Mouse (Mus musculus): ENCODE measurements around the gene Kirrel3. TPM values are rescaled to one million over a fixed set of nuclear protein-coding genes. Genes with fewer than 3 reads are reported as not detected.

Gene Kirrel3
- total RNA-seq, 2 experiments from 2014 or later: 51.8 to 55.1 TPM

DNA sequence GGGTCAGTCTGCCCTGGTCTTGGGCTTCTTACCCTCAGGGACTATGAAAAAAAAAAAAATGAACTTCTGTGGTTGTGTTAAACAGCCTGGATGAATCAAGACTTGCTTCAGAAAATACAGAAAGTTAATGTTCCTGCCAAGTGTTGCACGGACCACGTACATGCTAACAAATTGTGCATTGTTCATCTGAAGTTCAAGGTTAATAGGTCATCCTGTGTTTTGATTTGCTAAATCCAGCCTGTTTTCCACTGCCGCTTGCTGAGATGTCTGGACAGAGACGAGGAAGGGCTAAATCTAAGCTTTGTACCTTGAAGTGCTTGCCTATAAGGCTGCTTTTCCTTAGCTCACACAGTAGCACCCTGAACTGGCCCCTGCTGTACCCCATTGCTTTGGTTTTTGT is 506.5 kb downstream of the Kirrel3 start:
- no peak for DNase-seq

DNA sequence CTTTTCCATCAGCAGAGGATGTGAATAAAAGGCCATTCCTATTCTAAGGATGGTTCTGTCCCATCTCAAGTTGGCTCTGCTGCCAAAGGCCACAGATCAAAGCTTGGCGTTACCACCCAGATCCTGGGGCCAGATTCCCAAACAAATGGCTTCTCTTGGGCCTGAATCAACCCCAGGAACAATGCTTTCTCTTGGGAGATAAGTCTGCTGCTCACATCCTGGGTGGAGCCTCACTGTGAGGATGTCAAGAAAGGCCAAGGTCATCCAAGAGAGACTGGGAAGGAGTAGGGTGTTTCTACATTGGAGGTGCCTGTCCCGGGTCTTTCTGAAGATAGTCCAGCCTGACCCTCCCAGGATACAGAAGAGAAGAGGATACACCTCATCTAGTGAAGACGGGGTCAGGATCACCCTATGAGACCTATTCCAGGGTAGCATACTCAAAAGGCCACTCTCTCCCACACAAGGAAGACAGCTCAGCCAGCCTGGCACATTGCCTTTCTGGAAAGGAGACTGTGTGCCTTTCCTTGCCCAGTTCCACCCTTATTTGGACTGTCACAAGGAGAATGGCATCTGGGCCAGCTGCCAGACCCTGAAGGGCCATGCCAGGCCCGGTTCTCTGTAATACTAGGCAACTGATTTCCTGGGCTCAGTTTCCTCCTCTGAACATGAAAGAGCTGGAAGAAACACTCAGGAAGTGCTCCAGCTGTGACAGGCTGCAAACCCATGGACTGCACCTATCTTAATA is 507.9 kb downstream of the Kirrel3 start:
- DNase-seq: peak; percentile 71 to 75

DNA sequence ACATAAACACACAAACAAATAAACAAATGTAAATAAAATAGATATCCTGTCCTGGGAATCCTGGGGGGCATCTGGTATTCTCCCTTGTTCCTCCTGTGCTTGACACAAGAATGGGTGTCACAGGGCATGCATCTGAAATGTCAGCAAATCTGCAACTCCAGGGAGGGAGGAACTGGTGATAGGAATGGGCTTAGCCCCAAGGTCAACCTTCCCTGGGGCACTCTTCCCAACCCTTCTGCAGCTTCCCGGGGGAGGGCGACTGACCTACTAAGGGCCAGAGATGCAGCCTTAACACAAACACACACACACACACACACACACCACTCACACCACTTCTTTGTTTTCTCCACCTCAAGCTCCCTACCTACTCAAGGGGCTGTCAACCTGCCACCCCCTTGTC is 509.4 kb downstream of the Kirrel3 start:
- DNase-seq: no peak

DNA sequence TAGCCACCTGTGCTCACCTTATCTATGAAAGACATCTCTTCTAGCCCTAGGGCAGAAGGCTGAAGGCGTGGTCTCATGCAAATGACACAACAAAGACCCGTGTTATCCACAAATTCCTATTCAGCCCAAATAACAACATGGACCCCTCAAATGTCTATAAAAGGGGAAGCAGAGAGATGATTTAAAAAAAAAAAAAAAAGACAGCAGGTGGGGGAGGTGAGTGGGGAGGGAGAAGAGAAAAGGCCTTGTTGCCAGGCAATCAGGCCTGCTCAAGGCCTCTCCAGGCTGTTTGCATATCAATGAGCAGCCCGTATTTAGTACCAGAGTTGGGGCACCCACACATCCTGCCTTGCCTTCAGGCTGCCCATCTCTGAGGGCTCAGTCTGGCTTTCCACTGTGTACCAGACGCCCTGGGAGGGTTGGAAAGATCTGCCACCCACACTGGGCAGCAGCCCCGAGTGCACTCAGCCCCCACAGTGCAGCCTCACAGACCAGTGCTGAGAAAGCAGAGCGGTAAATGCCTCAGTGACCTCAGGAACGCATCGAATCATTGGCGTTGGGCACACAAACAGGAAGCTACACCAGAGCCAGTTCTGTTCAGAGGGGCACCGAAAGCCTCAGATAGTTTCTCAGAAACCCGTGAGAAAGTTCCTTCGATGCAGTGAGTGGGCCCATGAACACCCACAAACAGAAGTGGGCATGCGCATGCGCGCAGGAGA is 510.1 kb downstream of the Kirrel3 start:
- DNase-seq: peak in 1 of 2 experiments; percentile 58

DNA sequence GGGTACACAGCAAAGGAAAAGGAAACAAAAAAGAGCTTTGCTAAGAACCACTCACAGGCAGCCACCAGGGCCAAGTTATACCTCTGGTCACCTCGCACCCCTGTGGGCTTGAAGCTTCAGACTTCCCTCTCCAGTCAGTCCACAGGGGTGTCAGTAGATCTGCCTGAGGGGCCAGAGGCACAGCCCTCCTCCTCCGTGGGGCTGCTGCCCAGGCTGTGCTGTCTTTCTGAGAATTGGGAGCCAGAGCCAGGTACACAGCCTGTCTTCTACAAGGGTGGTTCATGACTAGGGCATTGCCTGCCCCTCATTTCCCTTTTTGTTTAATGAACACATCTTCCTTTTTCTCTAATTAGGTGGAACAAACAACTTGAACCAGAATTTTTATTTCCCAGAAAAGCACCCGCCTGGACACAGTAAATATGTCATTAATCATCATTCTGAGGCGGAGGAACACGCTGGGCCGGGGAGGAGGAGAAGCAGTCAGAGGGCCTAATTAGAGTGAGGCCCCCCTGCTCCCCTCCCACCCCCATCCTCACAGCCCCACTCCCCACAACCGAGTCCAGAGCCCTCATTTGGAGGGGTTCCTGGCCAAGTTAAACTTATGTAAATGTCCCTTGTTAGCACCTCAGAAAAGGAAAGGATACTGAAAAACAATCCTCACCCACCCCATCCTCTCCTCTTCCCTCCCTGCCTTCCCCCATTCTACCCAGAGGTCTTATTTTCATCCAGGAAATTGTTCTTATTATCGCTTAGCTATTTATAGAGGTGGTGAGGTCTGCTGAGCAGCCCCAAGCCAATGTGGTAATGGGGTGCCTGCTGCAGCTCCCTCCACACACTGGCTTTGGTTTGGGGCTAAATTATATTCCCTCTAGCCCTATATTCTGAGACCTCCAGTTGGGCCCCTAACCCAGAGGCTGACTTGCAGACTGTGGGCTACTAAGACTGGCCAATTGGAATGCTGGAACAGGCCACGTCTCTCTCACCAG is 512.5 kb downstream of the Kirrel3 start:
- no peak for DNase-seq

DNA sequence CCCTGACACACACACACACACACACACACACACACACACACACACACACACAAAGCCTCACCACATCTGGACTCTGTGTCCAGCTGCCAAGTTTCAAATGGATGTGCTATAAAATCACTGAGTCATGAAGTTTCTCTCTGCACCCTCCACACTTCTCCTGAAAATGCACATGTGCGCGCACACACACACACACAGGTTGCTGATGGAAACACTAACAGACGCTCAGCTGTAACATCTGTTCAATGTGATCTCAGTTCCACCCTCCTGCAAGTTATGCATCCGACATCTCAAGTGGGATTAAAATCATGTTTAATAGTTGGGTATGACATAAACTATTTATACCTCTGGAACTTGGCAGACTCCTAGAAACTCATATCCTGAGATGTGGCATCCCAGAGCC is 518.4 kb downstream of the Kirrel3 start:
- DNase-seq: no peak

DNA sequence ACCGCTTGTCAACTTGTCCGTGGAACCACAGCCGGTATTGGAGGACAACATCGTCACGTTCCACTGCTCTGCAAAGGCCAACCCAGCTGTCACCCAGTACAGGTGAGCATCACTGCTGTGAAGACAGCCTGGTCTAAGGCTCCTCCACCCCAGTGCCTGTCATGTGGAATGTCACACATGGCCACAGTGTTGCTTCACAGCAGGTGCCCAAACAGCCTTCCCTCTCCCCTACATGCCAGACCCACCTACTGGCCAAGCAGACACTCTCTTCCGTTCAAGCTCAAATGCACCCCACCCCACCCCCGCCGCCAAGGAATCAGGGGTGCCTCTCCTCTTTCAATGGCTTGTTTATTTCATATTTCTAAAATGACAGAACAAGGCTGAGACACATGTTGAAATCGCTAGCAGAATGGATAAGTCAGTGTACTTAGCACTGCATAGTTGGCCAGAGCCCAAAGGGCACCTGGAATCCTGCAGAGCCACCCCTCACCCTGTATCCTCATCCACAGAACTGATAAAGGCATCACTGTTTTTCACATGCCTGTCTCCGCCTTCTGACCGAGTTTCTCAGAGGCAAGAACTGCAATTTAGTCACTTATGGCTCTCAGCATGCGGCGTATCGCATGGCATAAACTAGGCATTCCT is 522.1 kb downstream of the Kirrel3 start:
- no peak for DNase-seq

DNA sequence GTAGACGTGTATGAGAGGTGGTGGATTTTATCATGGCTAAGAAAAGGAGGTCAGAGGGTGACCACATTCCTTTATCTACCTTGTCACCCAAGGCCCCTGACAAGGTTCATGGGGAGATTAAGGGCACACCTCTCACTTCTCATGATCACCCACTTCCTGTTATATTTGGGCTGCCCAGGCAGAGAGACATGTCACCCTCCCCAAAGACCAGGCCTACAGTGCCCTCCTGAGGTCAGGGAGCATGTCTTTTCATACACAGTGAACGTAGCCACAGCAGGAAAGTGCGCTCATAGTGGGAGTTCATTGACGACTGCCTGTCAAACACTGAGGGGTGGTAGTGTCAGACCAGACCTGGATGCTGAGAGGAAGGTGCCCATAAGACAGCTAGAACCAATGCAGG is 531.1 kb downstream of the Kirrel3 start:
- DNase-seq: no peak

DNA sequence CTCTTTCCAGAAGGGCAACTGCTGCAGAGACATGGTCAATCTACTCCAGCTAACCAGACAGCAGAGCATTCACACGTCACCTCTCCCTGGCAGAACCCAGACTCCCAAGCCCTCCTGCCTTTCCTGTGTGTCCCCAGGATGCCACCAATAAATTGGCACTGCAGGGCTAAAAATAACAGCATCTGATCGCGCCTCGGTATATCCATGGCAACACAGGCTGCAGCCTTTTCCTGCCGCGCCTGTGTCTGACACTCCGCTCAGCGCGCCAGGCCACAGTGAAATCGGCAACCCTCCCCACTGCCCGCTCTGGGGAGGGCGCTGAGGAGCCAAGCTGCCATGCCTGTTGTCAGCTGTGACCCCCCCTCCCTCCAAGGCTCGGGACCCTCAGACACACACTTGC is 531.9 kb downstream of the Kirrel3 start:
- peak; percentile 59 to 71 for DNase-seq

DNA sequence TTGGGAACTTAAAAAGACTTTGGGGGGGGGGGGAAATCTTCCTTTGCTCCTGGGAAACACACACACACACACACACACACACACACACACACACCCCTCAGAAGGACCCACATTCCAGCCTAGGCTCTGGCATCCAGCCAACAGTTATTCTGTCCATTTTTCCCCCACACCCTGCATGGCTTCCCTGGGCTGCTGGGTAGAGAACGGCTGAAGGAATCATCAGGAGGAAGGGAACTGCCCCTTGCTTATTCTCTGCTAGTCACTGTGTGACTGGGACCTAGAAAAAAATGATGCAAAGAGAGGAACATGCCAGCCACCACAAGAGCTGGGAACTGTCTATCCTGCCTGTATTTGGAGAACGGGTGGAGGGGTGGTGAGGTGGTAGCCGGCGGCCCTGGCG is 532.4 kb downstream of the Kirrel3 start:
- DNase-seq: no peak

DNA sequence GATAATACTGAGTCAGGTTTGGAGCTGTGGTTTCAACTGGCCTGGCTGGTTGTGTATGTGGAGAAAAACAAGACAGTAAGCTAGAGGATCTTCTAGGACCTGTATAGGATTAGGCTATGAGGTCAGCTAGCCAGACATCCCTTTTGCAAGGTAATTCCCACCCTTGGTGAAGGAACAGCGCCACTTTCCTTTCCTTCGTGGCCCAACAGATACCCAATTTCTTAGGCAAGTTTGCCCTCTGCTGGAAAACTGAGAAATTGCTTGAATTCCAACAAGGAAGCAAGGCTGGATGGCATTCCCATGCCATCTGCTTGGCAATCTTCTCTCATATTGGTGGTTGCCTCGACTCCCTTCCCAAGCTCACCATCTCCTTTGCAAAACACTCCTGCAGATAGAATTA is 533.7 kb downstream of the Kirrel3 start:
- peak; percentile 49 to 64 for DNase-seq

DNA sequence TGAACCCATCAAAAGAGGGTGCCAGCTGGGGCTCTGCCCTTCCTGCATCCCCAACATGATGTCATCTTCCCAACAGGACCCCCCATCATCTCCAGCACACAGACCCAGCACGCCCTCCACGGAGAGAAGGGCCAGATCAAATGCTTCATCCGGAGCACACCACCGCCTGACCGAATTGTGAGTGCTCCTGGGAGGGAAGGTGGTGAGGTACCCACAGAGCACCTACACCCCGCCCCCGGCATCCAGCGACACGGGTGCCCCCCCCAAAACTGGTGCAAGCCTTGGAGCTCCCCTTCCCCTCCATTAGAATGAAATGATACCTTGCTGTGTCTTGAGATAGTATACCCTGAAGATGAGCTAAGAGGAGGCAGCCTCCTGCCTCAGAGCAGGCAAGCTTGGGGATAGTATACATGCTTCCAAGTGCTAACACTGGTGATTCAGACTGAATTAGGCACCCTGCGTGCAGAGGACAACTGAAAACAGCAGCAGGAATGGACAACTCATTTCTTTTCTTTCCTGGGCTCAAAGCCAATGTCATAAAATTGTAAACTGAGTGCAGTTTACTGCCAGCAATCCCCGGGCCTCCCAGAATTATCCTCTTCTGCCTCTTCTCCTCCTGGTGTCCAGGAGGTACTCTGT is 534.4 kb downstream of the Kirrel3 start:
- DNase-seq: no peak

DNA sequence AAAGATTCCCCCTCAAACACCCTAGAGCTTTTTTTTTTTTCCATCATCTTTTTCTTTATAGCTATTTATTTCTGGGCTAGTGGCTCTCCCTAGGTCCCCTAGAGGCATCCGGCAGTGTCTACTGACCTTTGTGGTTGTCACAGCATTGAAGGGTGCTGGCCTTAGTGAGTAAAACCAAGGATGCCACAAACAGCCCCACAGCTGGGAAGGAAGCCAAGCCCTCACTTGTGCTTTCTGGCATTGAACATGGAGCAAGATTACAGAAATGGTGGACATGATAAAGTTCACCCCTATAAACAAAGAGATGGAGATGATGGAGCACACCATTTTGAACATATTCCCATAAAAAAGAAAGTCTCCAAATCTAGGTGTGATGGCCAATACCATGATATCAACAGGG is 536.0 kb downstream of the Kirrel3 start:
- DNase-seq: no peak

DNA sequence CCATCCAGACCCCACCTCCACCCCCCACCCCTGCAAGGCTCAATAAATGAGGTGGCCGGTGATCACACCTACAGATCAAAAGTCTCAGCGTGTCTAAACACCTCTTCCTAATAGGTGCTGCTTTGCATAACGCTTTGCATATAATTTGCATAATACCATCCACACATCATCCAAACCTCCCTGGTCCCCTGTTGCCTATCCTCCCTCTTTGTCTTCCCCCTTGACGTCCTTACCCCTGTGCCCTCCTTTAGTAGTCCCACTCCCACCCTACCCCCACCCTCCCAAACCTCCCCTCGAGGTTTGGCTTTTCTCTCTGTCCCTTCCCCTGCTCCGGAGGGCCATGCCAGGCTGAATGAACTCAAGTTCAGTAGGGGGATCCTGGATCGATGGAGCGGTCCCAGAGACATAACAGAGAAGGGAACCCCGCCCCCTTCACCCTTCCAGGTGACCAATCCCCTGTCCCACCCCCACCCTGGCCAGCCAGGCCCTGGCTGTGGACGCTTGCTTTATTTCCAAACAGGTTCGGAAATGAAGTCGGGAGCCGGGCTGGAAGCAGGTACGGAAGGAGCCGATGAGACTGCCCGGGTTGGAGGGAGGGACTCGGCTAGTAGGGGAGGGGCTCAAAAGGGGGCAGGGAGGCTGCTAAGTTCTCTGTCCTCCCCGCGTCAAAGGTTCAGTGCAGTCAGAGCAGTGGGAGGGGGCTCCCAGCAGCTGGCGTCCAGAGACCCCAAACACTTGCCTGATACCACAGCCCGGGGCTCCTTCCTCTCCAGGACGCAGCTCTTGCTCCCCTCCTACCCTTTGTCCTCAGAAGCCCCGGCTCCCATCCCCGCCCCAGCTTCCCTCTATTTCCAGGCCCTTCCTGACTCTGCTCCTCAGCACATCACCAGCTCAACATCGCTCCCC is 539.1 kb downstream of the Kirrel3 start:
- no peak for DNase-seq

DNA sequence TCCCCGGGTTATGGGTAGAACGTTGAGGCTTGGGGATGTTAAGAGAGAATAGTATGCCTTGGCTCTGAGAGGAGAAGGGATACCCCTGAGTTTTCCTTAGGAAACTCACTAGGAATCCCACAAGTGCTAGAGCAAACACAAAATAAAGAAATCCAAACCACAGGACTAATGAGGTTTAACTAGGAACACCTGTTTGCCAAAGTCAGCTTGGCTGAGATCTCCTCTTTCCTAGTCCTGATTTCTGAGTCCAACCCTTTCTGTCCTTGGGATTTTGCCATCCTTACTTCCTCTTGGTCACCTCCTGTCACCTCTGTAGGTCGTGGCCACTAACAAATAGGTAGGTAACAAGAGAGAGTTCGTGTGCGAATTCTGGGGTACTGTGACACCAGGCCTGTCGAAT is 540.6 kb downstream of the Kirrel3 start:
- no peak for DNase-seq

DNA sequence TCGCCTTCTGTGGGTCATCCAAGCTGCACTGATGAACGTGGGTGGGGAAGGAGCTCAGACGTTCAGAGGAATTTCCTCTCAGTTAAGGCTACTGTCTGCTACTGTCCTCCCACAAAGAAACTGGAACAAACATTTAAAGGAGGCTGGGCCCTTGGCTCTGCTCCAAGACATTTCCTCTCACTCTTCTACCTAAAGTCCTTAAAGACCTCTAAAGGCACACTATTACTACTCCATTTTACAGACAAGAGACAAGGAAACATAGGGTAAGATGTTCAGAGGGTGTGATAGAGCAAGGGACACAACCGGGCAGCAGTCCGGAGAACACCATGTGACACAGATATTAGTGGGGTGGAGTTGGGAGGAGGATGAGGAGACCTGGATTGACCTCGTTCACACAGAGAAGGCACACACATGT is 541.2 kb downstream of the Kirrel3 start:
- DNase-seq: no peak

DNA sequence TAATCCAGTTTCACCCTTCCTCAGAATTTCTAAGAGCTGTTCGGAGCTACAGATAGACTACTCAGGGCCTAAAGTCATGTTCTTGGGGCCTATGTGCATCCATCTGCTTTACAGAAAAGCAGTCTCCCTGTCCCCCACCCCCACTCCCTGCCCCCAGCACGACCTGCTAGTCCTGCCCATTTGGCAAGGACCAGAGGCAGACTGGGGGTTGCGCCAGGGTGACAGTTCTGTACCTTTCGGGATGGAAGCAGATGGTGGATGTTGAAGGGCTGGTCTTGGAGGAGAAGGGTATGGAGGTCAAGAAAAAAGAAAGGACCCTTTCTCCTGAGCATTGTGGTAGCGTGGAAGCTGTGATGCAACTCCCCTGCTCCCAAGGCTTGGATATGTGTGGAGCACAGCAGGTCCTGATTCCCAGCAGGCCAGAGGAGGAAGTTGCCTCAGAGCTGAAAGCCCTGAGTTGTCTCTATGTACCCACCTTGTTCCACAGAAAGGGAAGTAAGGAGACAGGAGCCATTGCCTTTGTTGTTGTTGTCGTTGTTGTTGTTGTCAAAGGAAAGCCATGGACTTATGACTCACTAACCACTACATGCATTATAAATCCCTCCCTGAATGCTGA is 541.8 kb downstream of the Kirrel3 start:
- no peak for DNase-seq

DNA sequence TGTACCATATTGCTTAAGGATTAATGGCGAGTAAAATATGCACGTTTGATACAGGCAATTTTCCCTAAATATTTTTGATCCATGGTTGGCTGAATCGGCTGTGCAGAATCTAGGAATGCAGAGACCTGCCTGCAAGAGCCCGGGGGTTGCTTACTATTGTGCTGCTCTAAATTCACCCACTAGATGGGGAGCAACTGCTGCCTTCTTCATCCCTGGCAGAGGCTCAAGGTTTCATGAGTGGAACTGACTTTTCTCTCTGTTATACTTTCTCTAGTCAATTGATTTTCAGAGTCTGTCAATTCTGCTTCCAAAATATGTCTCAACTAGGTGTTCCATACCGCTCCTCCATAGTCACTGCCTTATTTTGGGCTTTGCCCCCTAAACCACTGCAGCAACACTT is 545.1 kb downstream of the Kirrel3 start:
- DNase-seq: peak in 1 of 2 experiments; percentile 38

DNA sequence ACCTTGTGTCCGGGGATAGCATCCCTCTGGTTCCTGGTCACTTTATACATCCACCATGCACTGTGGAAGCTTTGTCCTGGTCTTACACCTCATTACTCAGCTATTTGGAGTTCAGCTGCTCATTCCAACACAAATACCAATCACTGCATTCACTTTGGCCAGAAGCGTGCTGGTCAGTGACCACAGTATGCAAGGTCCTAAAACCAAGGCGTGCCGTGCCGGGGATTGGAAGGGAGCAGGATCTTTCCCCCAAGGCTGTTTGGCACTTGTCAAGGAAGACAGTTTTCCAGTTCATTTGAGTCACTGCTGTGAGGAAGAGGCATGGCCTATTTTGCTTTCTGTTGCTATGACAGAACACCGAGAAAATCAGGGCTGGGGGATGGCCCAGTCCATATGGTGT is 546.8 kb downstream of the Kirrel3 start:
- no peak for DNase-seq

DNA sequence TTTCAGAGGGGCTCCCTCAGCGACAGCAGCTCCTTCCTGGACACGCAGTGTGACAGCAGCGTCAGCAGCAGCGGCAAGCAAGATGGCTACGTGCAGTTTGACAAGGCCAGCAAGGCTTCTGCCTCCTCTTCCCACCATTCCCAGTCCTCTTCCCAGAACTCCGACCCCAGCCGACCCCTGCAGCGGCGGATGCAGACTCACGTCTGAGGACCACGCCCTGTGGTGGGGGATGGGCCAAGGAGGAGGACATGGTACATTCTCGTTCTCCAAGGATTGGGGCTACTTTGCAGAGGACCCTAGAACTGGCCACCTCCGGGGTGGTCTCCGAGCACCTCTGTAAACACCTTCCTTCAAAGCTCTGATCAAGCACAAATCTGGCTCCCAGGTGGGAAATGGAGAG is 549.4 kb downstream of the Kirrel3 start:
- no peak for DNase-seq

Data from layer of hippocampus, postnatal 36 days (tissue).